Mouse (Mus musculus): ENCODE measurements around the gene Matn1. TPM values are rescaled to one million over a fixed set of nuclear protein-coding genes. Genes with fewer than 3 reads are reported as not detected.

Gene Matn1
- polyA plus RNA-seq, 1 experiment from 2014 or later = not detected

GRCm38 (mm10) chr4:130959678-130960077, 15.5 kb downstream of the Matn1 start:
- H3K27me3 ChIP-seq (ENCODE audit: poor library complexity, severe bottlenecking) = peaks cover 5% of the 10 kb centered on the region; the same call in 1 of the 2 replicates
- H3K36me3 ChIP-seq (replicated peaks) = no peaks in the 10 kb centered on the region
- no peaks in the 10 kb centered on the region for H3K9me3 ChIP-seq
- no peak for DNase-seq (ENCODE audit: extremely low spot score, low spot score)
- WGBS = 67% methylated on average over 6 of the region's 6 CpGs
- peak overlapping the region; percentile 48; the same call in 1 of the 2 replicates for H3K27ac ChIP-seq
- H3K4me1 ChIP-seq = peaks cover 51% of the 10 kb centered on the region
- no peak overlapping the region for H3K4me3 ChIP-seq

GRCm38 (mm10) chr4:130960118-130960734, 16.0 kb downstream of the Matn1 start:
- peaks cover 51% of the 10 kb centered on the region for H3K4me1 ChIP-seq
- 29% methylated on average over 9 of the region's 9 CpGs for WGBS
- DNase-seq (ENCODE audit: extremely low spot score, low spot score) = peak; percentile 88

GRCm38 (mm10) chr4:130971278-130971677, 27.1 kb downstream of the Matn1 start:
- Histone ChIP-seq H3K36me3 (replicated peaks) (no peaks in the 10 kb centered on the region), H3K4me3 (no peak overlapping the region), H3K27ac (no peak overlapping the region), H3K9me3 (peaks cover 6% of the 10 kb centered on the region), H3K27me3 (ENCODE audit: poor library complexity, severe bottlenecking) (no peaks in the 10 kb centered on the region), H3K4me1 (peaks cover 11% of the 10 kb centered on the region)
- no peak for DNase-seq (ENCODE audit: extremely low spot score, low spot score)
- WGBS = 91% methylated on average over 1 of the region's 1 CpGs

More at GRCm38 (mm10) chr4:130960118-130960734, 16.0 kb downstream of the Matn1 start:
- Histone ChIP-seq H3K27ac (peak overlapping the region; percentile 65), H3K27me3 (ENCODE audit: poor library complexity, severe bottlenecking) (peaks cover 5% of the 10 kb centered on the region; the same call in 1 of the 2 replicates), H3K9me3 (no peaks in the 10 kb centered on the region), H3K36me3 (replicated peaks) (no peaks in the 10 kb centered on the region), H3K4me3 (no peak overlapping the region)

- Histone ChIP-seq H3K4me3 (no peak overlapping the region), H3K9me3 (peaks cover 6% of the 10 kb centered on the region), H3K4me1 (peaks cover 8% of the 10 kb centered on the region), H3K27ac (0 out of 2 replicates have a peak overlapping the region, but pooled peaks have one; percentile 53), H3K27me3 (ENCODE audit: poor library complexity, severe bottlenecking) (no peaks in the 10 kb centered on the region), H3K36me3 (replicated peaks) (no peaks in the 10 kb centered on the region)
- 91% methylated on average over 5 of the region's 5 CpGs for WGBS
- DNase-seq (ENCODE audit: extremely low spot score, low spot score) = no peak
These were observed 28.2 kb downstream of the Matn1 start for GRCm38 (mm10) chr4:130972421-130972829.

GRCm38 (mm10) chr4:130973332-130974263, 29.4 kb downstream of the Matn1 start:
- Histone ChIP-seq H3K27me3 (ENCODE audit: poor library complexity, severe bottlenecking) (0 out of 2 replicates have a peak, but pooled peaks cover 1% of the 10 kb centered on the region), H3K36me3 (replicated peaks) (no peaks in the 10 kb centered on the region), H3K4me3 (no peak overlapping the region), H3K27ac (peak overlapping the region; percentile 35; the same call in 1 of the 2 replicates), H3K9me3 (peaks cover 6% of the 10 kb centered on the region), H3K4me1 (peaks cover 7% of the 10 kb centered on the region)
- no peak for DNase-seq (ENCODE audit: extremely low spot score, low spot score)
- WGBS = 71% methylated on average over 19 of the region's 19 CpGs

- Histone ChIP-seq H3K27me3 (ENCODE audit: poor library complexity, severe bottlenecking) (peaks cover 7% of the 10 kb centered on the region; the same call in 1 of the 2 replicates), H3K4me1 (no peaks in the 10 kb centered on the region), H3K9me3 (no peaks in the 10 kb centered on the region; the same call in 1 of the 2 replicates), H3K36me3 (replicated peaks) (no peaks in the 10 kb centered on the region), H3K27ac (peak overlapping the region; percentile 30; the same call in 1 of the 2 replicates), H3K4me3 (no peak overlapping the region)
- WGBS = 86% methylated on average over 3 of the region's 3 CpGs
- no peak for DNase-seq (ENCODE audit: extremely low spot score, low spot score)
These were observed 34.8 kb downstream of the Matn1 start for GRCm38 (mm10) chr4:130978981-130979380.

- peak overlapping the region; percentile 8; the same call in 1 of the 2 replicates for H3K27ac ChIP-seq
- H3K4me1 ChIP-seq = peaks cover 10% of the 10 kb centered on the region
- H3K4me3 ChIP-seq = no peak overlapping the region
- no peak for DNase-seq (ENCODE audit: extremely low spot score, low spot score)
- H3K27me3 ChIP-seq (ENCODE audit: poor library complexity, severe bottlenecking) = no peaks in the 10 kb centered on the region
- no peaks in the 10 kb centered on the region; the same call in 1 of the 2 replicates for H3K9me3 ChIP-seq
- H3K36me3 ChIP-seq (replicated peaks) = no peaks in the 10 kb centered on the region
- 64% methylated on average over 17 of the region's 17 CpGs for WGBS
These were observed 40.4 kb downstream of the Matn1 start for GRCm38 (mm10) chr4:130984416-130985182.

- 89% methylated on average over 4 of the region's 4 CpGs for WGBS
- Histone ChIP-seq H3K27me3 (ENCODE audit: poor library complexity, severe bottlenecking) (no peaks in the 10 kb centered on the region), H3K9me3 (no peaks in the 10 kb centered on the region; the same call in 1 of the 2 replicates), H3K27ac (peak overlapping the region; percentile 41; the same call in 1 of the 2 replicates), H3K4me3 (no peak overlapping the region), H3K4me1 (peaks cover 10% of the 10 kb centered on the region), H3K36me3 (replicated peaks) (no peaks in the 10 kb centered on the region)
- DNase-seq (ENCODE audit: extremely low spot score, low spot score) = no peak
These were observed 42.9 kb downstream of the Matn1 start for GRCm38 (mm10) chr4:130987046-130987445.

- WGBS = 84% methylated on average over 6 of the region's 6 CpGs
These were observed 44.1 kb downstream of the Matn1 start for GRCm38 (mm10) chr4:130988219-130988839.

GRCm38 (mm10) chr4:130989146-130989545, 45.0 kb downstream of the Matn1 start:
- H3K36me3 ChIP-seq (replicated peaks) = no peaks in the 10 kb centered on the region
- WGBS = 86% methylated on average over 9 of the region's 9 CpGs
- peaks cover 10% of the 10 kb centered on the region for H3K4me1 ChIP-seq
- DNase-seq (ENCODE audit: extremely low spot score, low spot score) = no peak
- H3K27me3 ChIP-seq (ENCODE audit: poor library complexity, severe bottlenecking) = no peaks in the 10 kb centered on the region
- H3K27ac ChIP-seq = no peak overlapping the region
- no peak overlapping the region for H3K4me3 ChIP-seq
- H3K9me3 ChIP-seq = no peaks in the 10 kb centered on the region

More at GRCm38 (mm10) chr4:130988219-130988839, 44.1 kb downstream of the Matn1 start:
- Histone ChIP-seq H3K9me3 (no peaks in the 10 kb centered on the region), H3K4me1 (peaks cover 10% of the 10 kb centered on the region), H3K27me3 (ENCODE audit: poor library complexity, severe bottlenecking) (no peaks in the 10 kb centered on the region), H3K36me3 (replicated peaks) (no peaks in the 10 kb centered on the region), H3K4me3 (no peak overlapping the region), H3K27ac (no peak overlapping the region)
- no peak for DNase-seq (ENCODE audit: extremely low spot score, low spot score)

- H3K36me3 ChIP-seq (replicated peaks) = no peaks in the 10 kb centered on the region
- H3K4me3 ChIP-seq = no peak overlapping the region
- WGBS = 96% methylated on average over 5 of the region's 5 CpGs
- no peak overlapping the region for H3K27ac ChIP-seq
- H3K4me1 ChIP-seq = no peaks in the 10 kb centered on the region
- DNase-seq (ENCODE audit: extremely low spot score, low spot score) = no peak
- H3K27me3 ChIP-seq (ENCODE audit: poor library complexity, severe bottlenecking) = no peaks in the 10 kb centered on the region
- peaks cover 13% of the 10 kb centered on the region for H3K9me3 ChIP-seq
These were observed 46.8 kb downstream of the Matn1 start for GRCm38 (mm10) chr4:130990966-130991365.

GRCm38 (mm10) chr4:130994556-130994955, 50.4 kb downstream of the Matn1 start:
- Histone ChIP-seq H3K27ac (no peak overlapping the region), H3K4me3 (no peak overlapping the region), H3K27me3 (ENCODE audit: poor library complexity, severe bottlenecking) (no peaks in the 10 kb centered on the region), H3K36me3 (replicated peaks) (no peaks in the 10 kb centered on the region), H3K4me1 (0 out of 2 replicates have a peak, but pooled peaks cover 3% of the 10 kb centered on the region), H3K9me3 (peaks cover 13% of the 10 kb centered on the region)
- WGBS = 88% methylated on average over 8 of the region's 8 CpGs
- no peak for DNase-seq (ENCODE audit: extremely low spot score, low spot score)

Data from forebrain, embryonic 10.5 days (tissue).